14 mouse cellular contexts compared by ENCODE assay signal in the genomic region with DNA sequence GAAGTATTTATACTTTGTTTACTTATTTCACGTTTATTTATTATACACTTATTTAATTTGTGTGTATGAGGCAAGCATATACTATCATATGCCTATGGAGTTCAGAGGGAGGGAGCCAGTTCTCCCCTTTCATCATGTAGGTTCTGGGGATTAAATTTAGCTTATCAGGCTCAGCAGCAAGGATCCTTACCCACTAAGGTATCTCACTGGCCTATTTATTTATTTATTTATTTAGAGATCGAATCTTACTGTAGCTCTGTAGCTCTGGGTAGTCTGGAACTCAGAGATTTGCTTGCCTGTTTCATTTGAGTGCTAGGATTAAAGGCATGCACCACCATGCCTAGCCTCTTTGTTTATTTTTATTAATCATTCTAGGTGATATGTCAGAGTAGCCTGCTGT.
"Had no signal": no experiment of that assay in that cellular context is flagged by ENCODE, and none has a peak within 500 bp of the region (broad histone marks: within the 10 kb centered on the region; RNA-seq: fewer than 3 reads in every experiment).

No protein-coding gene starts in this region.

- H3K9ac ChIP-seq: limb, embryonic 12.5 days; lung, embryonic 15.5 days; midbrain, embryonic 12.5 days; neural tube, embryonic 13.5 days had no signal

- DNase-seq: kidney, adult 2 months; kidney, postnatal 25 days; layer of hippocampus, adult 9-11 months; layer of hippocampus, postnatal 36 days; lung, postnatal 14 days; retina, postnatal 1 day; right cerebral cortex, postnatal 4 days; spleen, adult 18-20 months had no signal

- H3K9me3 ChIP-seq: limb, embryonic 12.5 days; lung, embryonic 15.5 days; midbrain, embryonic 12.5 days; neural tube, embryonic 13.5 days had no signal

- ATAC-seq: intestine, embryonic 16.5 days; midbrain, embryonic 16.5 days had no signal

- H3K4me3 ChIP-seq: limb, embryonic 12.5 days; lung, embryonic 15.5 days; midbrain, embryonic 12.5 days; neural tube, embryonic 13.5 days had no signal

- H3K27ac ChIP-seq: limb, embryonic 12.5 days; lung, embryonic 15.5 days; midbrain, embryonic 12.5 days; neural tube, embryonic 13.5 days had no signal

- H3K27me3 ChIP-seq: limb, embryonic 12.5 days; lung, embryonic 15.5 days; midbrain, embryonic 12.5 days; neural tube, embryonic 13.5 days had no signal

- H3K4me2 ChIP-seq: limb, embryonic 12.5 days; lung, embryonic 15.5 days; midbrain, embryonic 12.5 days; neural tube, embryonic 13.5 days had no signal

- H3K4me1 ChIP-seq: limb, embryonic 12.5 days; lung, embryonic 15.5 days; midbrain, embryonic 12.5 days; neural tube, embryonic 13.5 days had no signal

- H3K36me3 ChIP-seq: limb, embryonic 12.5 days; lung, embryonic 15.5 days; midbrain, embryonic 12.5 days; neural tube, embryonic 13.5 days had no signal
